27 mouse cellular contexts compared by ENCODE assay signal in the genomic region with DNA sequence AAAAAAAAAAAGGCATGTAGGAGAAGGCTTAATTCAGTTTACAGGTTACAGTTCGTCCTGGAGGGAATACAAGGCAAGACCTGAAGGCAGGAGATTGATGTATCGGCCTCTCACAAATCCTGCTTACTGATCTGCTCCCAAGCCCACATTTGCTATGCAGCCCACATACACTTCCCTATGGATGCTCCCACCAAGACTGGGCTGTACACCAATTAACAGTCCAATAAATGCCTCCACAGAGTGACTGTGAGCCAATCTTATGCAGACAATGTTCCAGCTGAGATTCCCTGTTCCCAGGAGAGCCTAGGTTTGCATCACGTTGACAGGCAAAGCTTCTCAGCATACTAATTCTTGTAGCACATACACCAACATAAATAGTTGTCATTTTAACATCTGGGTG.
DNase-seq lines count a peak whose midpoint lies in the region; ATAC-seq and TF ChIP-seq lines count a peak whose summit lies in the region.
"Had no signal": no experiment of that assay in that cellular context is flagged by ENCODE, and none has a peak within 500 bp of the region (broad histone marks: within the 10 kb centered on the region; RNA-seq: fewer than 3 reads in every experiment).

No protein-coding gene starts in this region.

- peak; percentile 61 for DNase-seq in brain, embryonic 14.5 days (ENCODE audit: low read depth)
- peak; percentile 11 for DNase-seq in mesoderm, embryonic 11.5 days (ENCODE audit: low read depth, low spot score)
- DNase-seq in kidney, adult 8-10 months = no peak
- DNase-seq in adrenal gland, postnatal 4 days (ENCODE audit: low spot score in 2 of 2) = no peak
- no peak for DNase-seq in gastrocnemius, postnatal 10 days
- DNase-seq: adrenal gland, adult 2 months; adrenal gland, postnatal 36 days; B cell, adult 2 months; cerebellum, adult 8-10 months; cerebellum, postnatal 36 days; gastrocnemius, postnatal 14 days; kidney, postnatal 36 days; lung, postnatal 36 days; right cerebral cortex, adult 18-20 months; spleen, adult 18-20 months; thymus, adult 2 months; thymus, postnatal 36 days had no signal

- H3K4me3 ChIP-seq in hindbrain, embryonic 12.5 days = no peak overlapping the region
- H3K4me3 ChIP-seq in midbrain, embryonic 16.5 days (ENCODE audit: low read depth, low read length) = no peak overlapping the region
- H3K4me3 ChIP-seq: forebrain, embryonic 13.5 days; heart, embryonic 10.5 days; heart, embryonic 15.5 days; kidney, embryonic 15.5 days; limb, embryonic 13.5 days had no signal

- no peak overlapping the region for H3K27ac ChIP-seq in hindbrain, embryonic 12.5 days
- no peak overlapping the region for H3K27ac ChIP-seq in midbrain, embryonic 16.5 days (ENCODE audit: low read length)
- H3K27ac ChIP-seq: forebrain, embryonic 13.5 days; heart, embryonic 10.5 days; heart, embryonic 15.5 days; kidney, embryonic 15.5 days; limb, embryonic 13.5 days had no signal

- TF ChIP-seq CTCF in brain, embryonic 14.5 days (IDR thresholded peaks at IDR 0.05; ENCODE audit: borderline replicate concordance, extremely low read depth, insufficient read depth, insufficient read length) = no peak

- peak; percentile 85 for ATAC-seq in hindbrain, embryonic 12.5 days (ENCODE audit: low FRiP score)
- ATAC-seq in midbrain, embryonic 16.5 days = peak; percentile 56
- ATAC-seq: activated CD4-positive, CD25-positive, alpha-beta regulatory T cell, adult 4 months; forebrain, embryonic 13.5 days; intestine, postnatal 0 days had no signal

- no peaks in the 10 kb centered on the region for H3K27me3 ChIP-seq in hindbrain, embryonic 12.5 days
- H3K27me3 ChIP-seq in midbrain, embryonic 16.5 days (ENCODE audit: control insufficient read depth, insufficient read depth, low read depth, low read length) = no peaks in the 10 kb centered on the region
- H3K27me3 ChIP-seq: forebrain, embryonic 13.5 days; heart, embryonic 15.5 days; kidney, embryonic 15.5 days; limb, embryonic 13.5 days had no signal

- H3K4me1 ChIP-seq in hindbrain, embryonic 12.5 days = no peaks in the 10 kb centered on the region
- no peaks in the 10 kb centered on the region for H3K4me1 ChIP-seq in midbrain, embryonic 16.5 days (ENCODE audit: control insufficient read depth, insufficient read depth, low read length)
- H3K4me1 ChIP-seq: forebrain, embryonic 13.5 days; heart, embryonic 10.5 days; heart, embryonic 15.5 days; kidney, embryonic 15.5 days; limb, embryonic 13.5 days had no signal

- H3K36me3 ChIP-seq in hindbrain, embryonic 12.5 days = no peaks in the 10 kb centered on the region
- H3K36me3 ChIP-seq in midbrain, embryonic 16.5 days (ENCODE audit: control insufficient read depth, insufficient read depth, low read length) = no peaks in the 10 kb centered on the region
- H3K36me3 ChIP-seq: heart, embryonic 10.5 days; heart, embryonic 15.5 days; kidney, embryonic 15.5 days; limb, embryonic 13.5 days had no signal

- H3K9ac ChIP-seq in hindbrain, embryonic 12.5 days = no peak overlapping the region
- no peak overlapping the region for H3K9ac ChIP-seq in midbrain, embryonic 16.5 days (ENCODE audit: low read depth, low read length)
- H3K9ac ChIP-seq: forebrain, embryonic 13.5 days; heart, embryonic 15.5 days; kidney, embryonic 15.5 days; limb, embryonic 13.5 days had no signal

- 68% methylated on average over 3 of the region's 3 CpGs for WGBS in hindbrain, embryonic 12.5 days
- WGBS in midbrain, embryonic 16.5 days = 43% methylated on average over 3 of the region's 3 CpGs

- TF ChIP-seq POLR2A in brain, embryonic 14.5 days (IDR thresholded peaks at IDR 0.05; ENCODE audit: borderline replicate concordance, extremely low read depth, insufficient read depth, insufficient read length, poor library complexity, severe bottlenecking) = no peak

- no peaks in the 10 kb centered on the region for H3K9me3 ChIP-seq in hindbrain, embryonic 12.5 days (replicated peaks)
- no peaks in the 10 kb centered on the region for H3K9me3 ChIP-seq in midbrain, embryonic 16.5 days (replicated peaks; ENCODE audit: control insufficient read depth, low read length, poor library complexity, severe bottlenecking)
- H3K9me3 ChIP-seq: forebrain, embryonic 13.5 days; heart, embryonic 10.5 days; heart, embryonic 15.5 days; kidney, embryonic 15.5 days; limb, embryonic 13.5 days had no signal

- H3K4me2 ChIP-seq in hindbrain, embryonic 12.5 days (replicated peaks) = no peak overlapping the region
- H3K4me2 ChIP-seq in midbrain, embryonic 16.5 days (ENCODE audit: low read length) = no peak overlapping the region
- H3K4me2 ChIP-seq: forebrain, embryonic 13.5 days; heart, embryonic 15.5 days; kidney, embryonic 15.5 days; limb, embryonic 13.5 days; liver, embryonic 11.5 days had no signal

Comparison
In these comparisons a context has a peak if more than half of its experiments do, and no peak if none do; other contexts are left out.
1. DNase-seq: peak in brain, embryonic 14.5 days (single experiment) and mesoderm, embryonic 11.5 days (single experiment); none in kidney, adult 8-10 months (0 of 2), adrenal gland, postnatal 4 days (0 of 2) and gastrocnemius, postnatal 10 days (single experiment).